Mouse (Mus musculus) urinary bladder, postnatal 10 days (tissue): Measurements from ENCODE around the gene Nckap5.

Experiments
- DNase-seq: peaks from one replicate; pipeline ENCODE4 v3.0.0; 2022; ENCODE audit warnings: low spot score

Gene Nckap5

GRCm38 (mm10) chr1:126700978-126701320, 129.7 kb downstream of the Nckap5 start:
- DNase-seq, result no peak

GRCm38 (mm10) chr1:126700063-126700977, 130.3 kb downstream of the Nckap5 start:
- DNase-seq, result no peak

- DNase-seq, result no peak
Measured at GRCm38 (mm10) chr1:126693585-126693984, 137.0 kb downstream of the Nckap5 start.

- DNase-seq, result no peak
Measured at GRCm38 (mm10) chr1:126688593-126688992, 142.0 kb downstream of the Nckap5 start.

GRCm38 (mm10) chr1:126686678-126687077, 143.9 kb downstream of the Nckap5 start:
- DNase-seq, result no peak

GRCm38 (mm10) chr1:126683621-126684445, 146.8 kb downstream of the Nckap5 start:
- no peak for DNase-seq

- no peak for DNase-seq
Measured at GRCm38 (mm10) chr1:126681773-126682172, 148.8 kb downstream of the Nckap5 start.

- no peak for DNase-seq
Measured at GRCm38 (mm10) chr1:126679348-126679747, 151.3 kb downstream of the Nckap5 start.

GRCm38 (mm10) chr1:126677280-126677679, 153.3 kb downstream of the Nckap5 start:
- no peak for DNase-seq

GRCm38 (mm10) chr1:126676769-126677168, 153.8 kb downstream of the Nckap5 start:
- DNase-seq, result no peak

- DNase-seq, result no peak
Measured at GRCm38 (mm10) chr1:126675142-126675541, 155.5 kb downstream of the Nckap5 start.

GRCm38 (mm10) chr1:126673238-126673637, 157.4 kb downstream of the Nckap5 start:
- no peak for DNase-seq

- no peak for DNase-seq
Measured at GRCm38 (mm10) chr1:126670507-126670906, 160.1 kb downstream of the Nckap5 start.

GRCm38 (mm10) chr1:126660098-126660999, 170.2 kb downstream of the Nckap5 start:
- DNase-seq, result no peak

GRCm38 (mm10) chr1:126658731-126659130, 171.9 kb downstream of the Nckap5 start:
- no peak for DNase-seq

GRCm38 (mm10) chr1:126656246-126656645, 174.4 kb downstream of the Nckap5 start:
- no peak for DNase-seq

GRCm38 (mm10) chr1:126652085-126652484, 178.5 kb downstream of the Nckap5 start:
- DNase-seq, result no peak

GRCm38 (mm10) chr1:126650806-126651205, 179.8 kb downstream of the Nckap5 start:
- no peak for DNase-seq

GRCm38 (mm10) chr1:126642751-126643150, 187.8 kb downstream of the Nckap5 start:
- DNase-seq, result no peak

GRCm38 (mm10) chr1:126639463-126639862, 191.1 kb downstream of the Nckap5 start:
- no peak for DNase-seq

GRCm38 (mm10) chr1:126637515-126637914, 193.1 kb downstream of the Nckap5 start:
- no peak for DNase-seq

GRCm38 (mm10) chr1:126626206-126626605, 204.4 kb downstream of the Nckap5 start:
- no peak for DNase-seq
